Mouse (Mus musculus): Measurements from ENCODE around the gene Lsamp.

Lsamp gene

DNA sequence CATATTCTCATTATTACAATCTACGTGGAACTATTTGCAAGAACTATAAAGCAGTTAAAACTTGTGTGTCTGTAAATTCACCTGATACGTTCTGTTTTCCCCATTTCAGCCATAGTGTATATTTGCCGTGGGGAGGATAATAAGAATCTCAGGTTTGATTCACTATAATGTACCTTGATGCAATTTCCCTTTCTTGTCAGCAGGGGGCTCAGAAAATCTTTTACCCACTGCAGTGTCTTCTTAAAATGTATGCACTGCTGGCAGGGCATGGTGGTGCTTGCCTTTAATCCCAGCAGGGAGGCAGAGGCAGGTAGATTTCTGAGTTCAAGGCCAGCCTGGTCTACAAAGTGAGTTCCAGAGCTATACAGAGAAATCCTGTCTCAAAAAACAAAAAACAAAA lies 287.7 kb downstream of the Lsamp start:
- DNase-seq (ENCODE audit: low read depth, low spot score): no peak

DNA sequence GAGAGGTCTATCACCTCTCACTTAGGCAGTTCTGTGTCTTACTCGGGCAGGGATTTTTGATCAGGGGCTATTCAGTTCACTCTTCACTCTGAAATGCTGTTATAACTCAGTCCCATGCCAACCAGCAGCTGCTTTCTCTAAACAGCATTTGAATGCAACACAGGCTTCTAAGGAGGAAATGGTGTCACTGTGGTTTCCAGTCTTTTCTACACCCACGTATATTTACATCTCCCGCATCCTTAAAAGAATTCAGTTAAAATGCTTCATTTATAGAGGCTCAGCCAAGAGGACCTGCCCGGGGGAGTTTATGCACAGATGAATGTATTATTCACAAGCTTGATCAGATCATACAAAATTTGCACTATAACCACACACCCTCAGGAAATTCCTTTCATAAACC lies 306.0 kb downstream of the Lsamp start:
- no peak for DNase-seq (ENCODE audit: low read depth, low spot score)

DNA sequence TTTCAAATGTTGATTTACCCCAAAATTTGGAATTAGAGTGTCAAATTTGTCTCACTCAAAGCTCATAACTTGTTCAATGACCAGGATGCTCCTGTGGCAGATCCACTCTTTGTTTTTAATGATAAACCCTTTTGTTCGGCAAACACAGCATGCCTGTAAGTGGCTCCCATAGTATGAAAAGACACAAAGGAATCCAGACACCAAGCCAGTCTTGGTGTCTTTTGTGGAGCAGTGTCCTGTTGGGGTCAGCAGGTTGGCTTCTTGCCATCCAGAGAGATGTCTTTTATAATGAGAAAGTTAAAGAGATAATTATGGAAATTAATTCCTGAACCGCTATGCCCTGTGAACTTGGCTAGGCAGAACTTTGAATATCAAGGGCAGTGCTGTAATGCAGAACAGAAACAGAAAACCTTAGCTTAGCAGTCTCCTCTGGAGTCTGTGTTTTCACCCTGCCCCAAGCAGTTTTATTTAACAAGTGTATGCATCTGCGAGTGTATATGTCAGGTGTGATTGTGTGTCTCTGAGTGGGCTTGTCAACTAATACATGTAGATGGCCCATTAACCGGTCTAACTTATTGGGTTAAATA lies 310.2 kb downstream of the Lsamp start:
- no peak for DNase-seq (ENCODE audit: low read depth, low spot score)

DNA sequence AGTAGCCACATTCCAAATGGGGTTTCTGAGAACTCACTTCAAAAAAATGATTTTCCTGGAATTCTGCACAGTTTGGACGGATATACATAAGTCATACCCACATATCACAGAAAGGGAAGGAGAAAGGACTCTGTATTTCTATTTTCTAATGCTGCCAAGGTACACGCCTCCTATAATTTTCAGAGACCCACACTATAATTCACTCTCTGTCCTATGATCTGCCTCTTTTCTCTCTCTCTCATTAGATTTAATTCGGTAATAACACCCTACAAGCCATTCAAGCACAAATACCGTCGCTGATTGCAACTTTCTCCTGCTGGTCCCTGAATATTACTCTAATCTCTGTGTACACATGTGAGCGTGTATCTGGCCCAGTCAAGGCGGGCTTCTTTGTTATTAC lies 311.1 kb downstream of the Lsamp start:
- no peak for DNase-seq (ENCODE audit: low read depth, low spot score)

DNA sequence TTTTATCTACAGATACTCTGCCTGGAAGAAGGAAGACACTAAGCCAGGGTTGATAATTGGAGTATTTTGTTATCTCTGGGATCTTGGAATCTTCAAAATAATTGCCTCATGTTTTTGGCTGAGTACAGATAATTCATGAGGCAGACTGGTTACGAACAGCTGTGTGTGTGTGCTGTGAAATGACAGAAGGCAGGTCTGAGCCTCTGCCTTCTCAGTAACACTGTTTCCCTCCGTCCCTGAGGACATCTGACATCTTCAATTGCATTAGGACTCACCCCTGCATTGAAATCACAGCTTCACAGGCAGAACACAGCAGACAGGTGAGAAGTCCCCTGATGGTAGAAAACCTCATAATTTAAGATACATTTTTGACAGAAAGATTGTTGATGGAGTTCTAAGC lies 323.5 kb downstream of the Lsamp start:
- DNase-seq (ENCODE audit: low read depth, low spot score): no peak

DNA sequence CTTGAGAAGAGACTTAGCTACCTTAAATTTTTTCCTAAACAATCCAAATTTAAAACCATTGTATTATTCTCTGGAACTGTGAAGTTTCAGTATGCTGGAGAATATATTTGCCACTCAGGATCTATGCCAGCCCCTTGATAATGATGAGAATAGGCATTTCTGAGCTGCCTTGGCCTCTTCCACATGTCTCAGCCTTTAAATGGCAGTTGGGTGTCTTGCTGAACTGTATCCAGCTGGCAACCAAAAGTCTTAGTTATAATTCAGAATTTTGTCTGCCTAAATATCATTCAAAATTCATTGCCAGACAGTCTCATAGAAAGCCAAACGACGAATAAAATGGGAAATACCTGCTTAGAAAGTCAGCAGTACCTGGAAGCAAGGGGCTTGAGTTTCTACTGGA lies 332.0 kb downstream of the Lsamp start:
- no peak for DNase-seq (ENCODE audit: low read depth, low spot score)

DNA sequence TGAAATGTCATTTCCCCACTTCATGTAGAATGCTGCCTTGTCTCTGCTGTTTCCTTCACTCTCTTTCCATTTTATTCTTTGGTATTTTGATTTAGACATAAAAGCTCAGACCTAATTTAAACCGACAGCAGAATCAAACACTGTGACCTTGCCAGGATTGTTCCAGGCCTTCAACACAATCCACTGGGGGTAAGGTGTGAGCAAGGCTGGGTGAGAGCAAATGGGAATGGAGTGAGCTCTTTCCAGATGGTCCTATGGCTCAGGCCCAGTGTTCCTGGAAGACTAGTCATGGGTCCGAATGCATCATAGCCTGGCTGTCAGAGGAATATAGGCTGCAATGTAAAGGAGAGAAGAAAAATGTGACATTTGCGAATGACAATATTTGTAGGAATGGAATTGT lies 340.6 kb downstream of the Lsamp start:
- no peak for DNase-seq (ENCODE audit: low read depth, low spot score)

DNA sequence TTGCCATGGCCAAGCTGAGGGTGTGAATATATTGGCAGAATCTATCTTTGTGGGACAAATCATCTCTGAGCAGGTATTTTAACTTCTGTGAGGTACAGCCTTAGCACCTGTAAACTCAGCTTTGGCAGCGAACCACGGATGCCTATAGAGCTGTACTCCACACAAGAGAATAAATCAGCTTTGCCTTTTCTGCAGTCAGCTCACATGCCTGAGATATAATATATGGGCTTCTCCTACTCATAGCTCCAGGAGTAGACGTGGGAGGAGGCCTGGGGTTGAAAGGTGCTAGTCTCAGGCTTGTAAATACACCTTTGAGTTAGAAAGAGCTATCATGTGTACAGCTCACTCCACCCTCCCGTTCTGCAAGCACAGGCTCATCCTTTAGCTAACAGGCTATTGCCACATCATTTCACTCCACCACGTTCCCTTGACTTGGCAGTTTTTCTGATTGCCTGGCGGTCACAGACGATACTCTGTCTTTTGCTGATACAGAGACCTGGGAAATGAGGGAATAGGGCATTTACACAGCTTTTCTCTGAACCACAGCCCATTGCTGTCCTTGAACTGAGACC lies 344.2 kb downstream of the Lsamp start:
- no peak for DNase-seq (ENCODE audit: low read depth, low spot score)

DNA sequence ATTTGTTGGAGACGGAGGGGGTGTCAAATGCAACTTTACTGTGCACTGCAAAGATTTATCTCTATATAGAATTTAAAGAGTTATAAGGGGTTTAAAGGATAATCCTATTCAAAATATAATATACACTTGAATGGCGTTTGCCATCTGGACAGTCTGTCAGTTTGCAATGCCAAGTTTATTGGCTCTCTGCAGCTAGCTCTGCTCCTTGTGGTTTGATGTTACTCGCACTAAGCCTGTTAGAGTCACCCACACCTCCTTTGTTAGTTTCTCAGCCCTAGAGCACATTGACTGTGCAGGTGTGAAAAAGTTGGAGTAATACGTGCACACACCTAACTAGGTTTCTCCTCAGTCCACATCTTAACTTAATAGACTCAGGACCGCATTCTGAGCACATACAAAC lies 385.5 kb downstream of the Lsamp start:
- DNase-seq (ENCODE audit: low read depth, low spot score): no peak

DNA sequence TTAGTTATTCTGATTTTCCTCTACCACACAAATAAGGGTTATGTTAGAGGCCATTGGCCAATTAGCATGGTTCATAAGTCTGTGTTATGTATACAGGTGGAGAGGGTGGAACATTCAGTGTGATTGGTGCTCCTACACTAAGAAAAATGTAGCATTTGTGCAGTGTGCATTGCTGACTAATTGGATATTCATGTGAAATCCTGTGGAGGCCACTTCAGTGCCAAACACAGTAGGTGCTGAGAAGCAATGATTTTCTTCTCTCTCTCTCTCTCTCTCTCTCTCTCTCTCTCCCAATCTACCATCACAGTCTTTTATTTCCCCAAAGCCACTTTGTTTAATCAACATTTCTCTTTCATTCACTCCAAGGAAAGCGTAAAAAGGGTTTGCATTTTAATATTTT lies 387.1 kb downstream of the Lsamp start:
- DNase-seq (ENCODE audit: low read depth, low spot score): no peak

DNA sequence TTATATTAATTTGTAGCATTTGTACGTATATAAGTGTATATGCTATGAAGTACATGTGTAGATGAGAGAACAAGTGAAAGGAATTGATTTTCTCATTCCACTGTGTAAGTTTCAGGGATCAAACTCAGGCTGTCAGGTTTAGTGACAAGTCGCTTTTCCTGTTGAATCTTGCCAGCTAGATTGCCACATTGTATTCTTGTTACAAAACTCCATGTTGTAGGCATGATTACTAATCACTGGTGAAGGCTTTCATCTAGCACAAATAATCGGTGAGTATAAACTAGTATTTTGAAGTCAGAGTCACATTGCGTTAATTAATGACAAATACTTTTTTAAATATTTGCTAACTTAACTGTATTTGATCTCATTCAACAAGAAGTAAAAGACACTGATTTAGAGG lies 391.2 kb downstream of the Lsamp start:
- DNase-seq (ENCODE audit: low read depth, low spot score): no peak

DNA sequence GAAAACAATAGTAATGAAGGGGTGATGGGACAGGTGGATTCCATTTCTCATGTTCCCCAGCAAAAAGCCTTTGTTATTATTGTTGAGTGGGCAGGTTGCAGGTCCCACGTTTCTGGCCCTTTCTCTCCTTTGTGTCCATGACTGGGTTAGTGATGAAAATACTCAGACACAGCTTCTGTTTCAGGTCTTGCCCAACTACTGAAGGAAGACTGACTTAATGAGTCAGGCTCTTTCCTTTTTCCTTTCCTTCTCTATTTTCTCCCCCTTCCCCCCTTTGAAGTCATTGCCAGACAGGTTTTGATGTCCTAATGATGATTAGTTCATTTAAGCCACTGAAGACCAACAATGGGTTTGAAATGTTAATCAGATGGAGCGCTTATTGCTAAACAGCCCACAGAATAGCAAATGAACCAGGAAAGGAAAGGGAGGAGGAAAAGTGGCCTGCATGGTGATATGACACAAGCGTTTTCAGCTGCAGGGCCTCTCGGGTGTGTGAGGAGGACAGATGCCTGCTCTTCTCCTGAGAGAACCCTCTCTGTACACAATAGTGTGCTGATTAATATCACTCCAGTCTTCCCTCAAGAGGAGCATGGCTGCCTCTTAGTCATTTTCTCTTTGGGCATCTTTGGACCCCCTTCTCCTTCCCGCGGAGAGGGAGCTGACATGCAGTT lies 393.1 kb downstream of the Lsamp start:
- DNase-seq (ENCODE audit: low read depth, low spot score): no peak

DNA sequence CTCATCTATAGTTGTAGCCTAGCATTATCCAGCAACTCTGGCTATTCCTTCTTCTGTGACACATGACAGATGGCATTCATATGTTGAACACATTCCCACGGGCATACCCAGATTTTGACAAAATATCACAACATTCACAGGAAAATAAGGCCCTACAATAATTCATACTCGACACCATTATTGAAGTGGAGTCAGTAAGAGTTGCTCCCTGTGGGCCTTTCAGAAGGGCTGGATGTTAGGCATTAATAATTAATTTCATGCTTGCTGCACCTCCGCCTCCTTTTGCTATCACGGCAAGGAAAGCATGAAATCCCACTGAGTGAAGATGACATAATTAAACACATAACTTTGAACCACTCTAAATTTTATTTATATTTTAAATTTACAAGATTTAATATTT lies 407.9 kb downstream of the Lsamp start:
- DNase-seq (ENCODE audit: low read depth, low spot score): no peak

DNA sequence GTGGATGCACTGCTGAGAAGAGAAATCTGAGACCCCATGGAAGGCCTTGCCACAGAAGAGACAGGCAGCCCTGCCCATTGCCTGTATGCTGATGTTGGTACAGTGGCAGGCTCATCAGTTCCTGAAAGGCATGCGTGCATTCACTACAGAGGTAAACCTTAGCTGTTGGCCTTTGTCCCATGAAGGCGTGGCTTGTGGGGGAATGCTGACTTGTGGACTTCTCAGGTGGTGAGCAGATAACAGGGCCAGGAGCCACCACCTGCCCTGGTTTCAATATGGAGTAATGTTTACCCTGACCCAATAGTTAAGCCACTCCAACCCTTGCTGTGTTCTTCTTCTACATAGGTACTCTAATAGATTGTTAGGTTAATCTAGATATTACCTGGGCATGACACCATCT lies 415.4 kb downstream of the Lsamp start:
- no peak for DNase-seq (ENCODE audit: low read depth, low spot score)

DNA sequence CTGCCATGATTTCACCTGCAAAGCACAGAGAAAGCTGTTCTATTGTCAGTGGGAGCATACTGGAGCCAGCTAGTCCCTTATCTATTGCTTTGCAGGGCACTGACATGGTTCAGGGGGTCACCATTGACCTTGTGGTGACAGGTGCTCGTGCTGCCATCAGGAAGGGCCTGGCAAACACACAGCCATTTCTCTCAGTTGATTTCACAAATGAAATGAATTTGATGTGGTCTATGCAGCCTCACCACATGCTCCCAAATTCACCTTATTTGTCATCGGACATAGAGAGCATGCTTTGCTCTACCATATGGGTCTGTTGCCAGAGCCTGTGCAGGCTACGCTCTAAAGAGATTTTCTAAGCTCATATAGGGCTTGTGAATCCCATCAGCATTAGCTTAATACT lies 450.1 kb downstream of the Lsamp start:
- DNase-seq (ENCODE audit: low read depth, low spot score): no peak

DNA sequence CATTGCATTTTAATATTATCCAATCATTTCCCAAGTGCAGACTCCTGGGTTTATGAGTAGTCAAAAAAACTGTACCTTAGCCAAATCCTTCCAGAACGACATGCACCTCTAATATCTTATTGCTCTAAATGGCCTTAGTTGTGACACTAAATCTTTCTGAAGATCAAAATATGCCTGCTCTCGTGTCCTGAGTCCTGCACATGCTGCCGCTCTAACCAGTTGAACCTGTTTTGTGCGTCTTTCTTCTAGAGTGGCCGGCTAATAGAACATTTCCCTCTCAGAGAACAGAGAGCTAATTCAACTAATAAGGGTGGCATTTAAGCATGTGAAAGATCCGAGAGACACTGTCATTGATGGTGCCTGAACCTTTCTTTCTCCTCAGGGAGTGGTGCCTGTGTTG lies 452.3 kb downstream of the Lsamp start:
- no peak for DNase-seq (ENCODE audit: low read depth, low spot score)

DNA sequence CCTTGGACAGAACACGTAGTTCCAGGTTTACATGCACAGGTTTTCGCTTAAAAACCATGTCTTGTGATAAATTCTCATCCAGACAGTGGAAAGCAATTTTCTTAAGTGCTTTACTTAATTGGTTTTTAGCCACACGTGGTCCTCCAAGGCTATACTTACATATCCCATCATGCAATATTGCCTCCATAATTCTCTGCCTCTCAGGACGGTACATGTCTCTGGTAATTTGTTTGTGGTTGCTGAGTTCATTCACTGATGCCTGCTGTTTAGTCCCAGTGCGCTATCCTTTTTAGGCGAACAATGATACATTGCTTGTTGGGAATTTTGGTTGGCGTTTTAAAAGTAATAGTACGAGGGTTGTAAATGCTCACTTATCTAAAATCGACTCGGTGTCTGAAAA lies 453.7 kb downstream of the Lsamp start:
- no peak for DNase-seq (ENCODE audit: low read depth, low spot score)

DNA sequence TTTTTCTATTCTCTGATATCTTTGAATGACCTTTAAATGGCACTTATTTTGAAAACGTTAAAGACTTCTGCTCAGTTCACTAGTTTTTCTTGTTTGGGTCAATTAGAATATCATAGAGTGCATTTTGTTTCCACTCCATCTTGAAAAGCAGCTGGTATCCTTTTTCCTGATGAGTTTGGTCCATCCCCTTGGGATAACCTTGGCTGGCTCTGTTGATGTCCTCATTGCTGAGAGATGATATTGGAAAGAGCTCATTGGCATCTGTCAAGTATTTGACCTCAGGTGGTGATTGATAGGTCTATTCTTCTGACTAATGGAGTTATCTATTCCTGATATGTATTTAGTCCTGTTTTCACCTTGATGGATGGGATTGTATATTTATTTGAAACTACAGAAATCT lies 454.7 kb downstream of the Lsamp start:
- no peak for DNase-seq (ENCODE audit: low read depth, low spot score)

DNA sequence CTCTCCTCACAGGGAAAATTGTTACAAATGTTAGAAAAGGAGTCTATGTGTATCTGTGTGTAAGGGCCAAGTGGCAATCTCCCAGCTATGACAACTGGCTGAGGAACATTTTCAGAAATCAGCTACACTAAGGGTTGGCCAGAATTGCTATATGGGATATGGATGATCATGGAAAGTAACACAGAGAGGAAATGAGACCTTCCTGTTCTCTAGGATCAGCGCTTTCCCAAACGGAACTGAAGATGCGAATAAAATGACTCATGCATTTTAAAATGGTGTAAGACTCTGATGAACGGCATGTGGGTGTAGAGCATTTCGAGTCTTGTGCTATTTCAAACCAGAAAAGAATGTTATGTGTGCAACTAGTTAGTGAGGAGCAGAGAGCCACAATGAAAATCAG lies 462.4 kb downstream of the Lsamp start:
- DNase-seq (ENCODE audit: low read depth, low spot score): no peak

DNA sequence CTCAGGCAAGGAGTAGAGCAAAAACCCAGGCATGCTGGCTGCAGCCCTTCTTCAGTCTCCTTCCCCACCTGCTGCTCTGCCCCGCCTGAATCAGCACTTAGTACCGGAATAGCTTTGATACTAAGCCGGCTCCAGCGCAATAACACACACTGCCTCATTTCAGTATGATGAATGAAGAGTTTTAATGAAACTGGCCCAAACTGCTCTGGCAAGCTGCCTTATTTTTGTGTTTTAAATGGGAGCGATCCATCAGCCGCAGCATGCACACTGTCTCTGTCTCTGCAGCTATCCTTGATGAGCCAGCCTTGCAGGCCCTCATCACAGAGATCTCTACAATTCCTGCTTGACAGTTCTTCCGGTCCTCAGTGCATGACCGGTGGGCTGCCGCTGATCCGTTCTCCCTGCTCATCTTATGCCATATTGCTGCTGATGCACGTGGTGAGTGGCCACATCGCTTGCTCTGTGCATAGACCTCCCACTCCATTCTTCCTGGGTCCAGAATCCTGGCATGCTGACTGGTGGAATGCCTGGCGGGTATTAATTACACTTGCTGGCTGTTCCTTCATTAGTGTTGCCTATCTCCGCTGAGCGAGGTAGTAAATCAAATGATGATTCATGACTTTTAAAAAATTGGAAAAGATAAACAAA lies 479.4 kb downstream of the Lsamp start:
- DNase-seq (ENCODE audit: low read depth, low spot score): no peak

DNA sequence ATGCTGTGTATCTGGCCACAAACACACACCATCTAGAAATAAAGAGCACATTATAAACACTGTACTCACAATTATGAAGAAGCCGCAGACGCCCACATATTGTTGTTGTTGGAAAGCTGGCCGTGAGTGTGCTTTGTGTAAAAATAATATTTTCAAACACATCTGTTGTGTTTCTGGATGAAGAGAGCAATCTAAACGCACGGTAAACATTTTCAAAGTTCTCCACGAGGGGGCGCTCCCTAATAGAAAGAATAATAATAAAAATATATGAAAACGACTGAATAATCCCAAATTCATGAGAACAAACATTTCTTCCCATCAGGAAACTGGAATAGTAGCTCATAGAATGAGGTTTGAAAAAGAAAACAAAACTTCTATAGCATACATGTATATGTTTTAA lies 482.4 kb downstream of the Lsamp start:
- no peak for DNase-seq (ENCODE audit: low read depth, low spot score)

DNA sequence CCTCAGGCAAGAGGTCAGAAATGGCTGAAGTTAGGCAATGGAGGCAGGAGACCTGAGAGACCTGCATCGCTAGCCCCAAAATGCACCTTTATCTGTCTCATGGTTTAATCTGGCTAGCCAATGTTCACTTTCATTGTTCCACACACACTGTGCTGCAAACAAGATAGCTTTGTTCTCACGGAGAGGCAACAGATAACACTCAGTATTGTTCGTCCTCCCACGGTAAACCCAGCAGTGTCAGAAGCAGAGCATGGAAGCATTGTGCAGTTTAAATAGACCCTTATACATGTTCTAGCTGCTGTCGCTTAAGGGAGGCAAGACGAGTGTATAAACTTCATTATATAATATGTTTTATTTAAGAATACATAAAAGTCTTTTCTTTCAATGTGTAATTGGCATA lies 486.8 kb downstream of the Lsamp start:
- no peak for DNase-seq (ENCODE audit: low read depth, low spot score)

DNA sequence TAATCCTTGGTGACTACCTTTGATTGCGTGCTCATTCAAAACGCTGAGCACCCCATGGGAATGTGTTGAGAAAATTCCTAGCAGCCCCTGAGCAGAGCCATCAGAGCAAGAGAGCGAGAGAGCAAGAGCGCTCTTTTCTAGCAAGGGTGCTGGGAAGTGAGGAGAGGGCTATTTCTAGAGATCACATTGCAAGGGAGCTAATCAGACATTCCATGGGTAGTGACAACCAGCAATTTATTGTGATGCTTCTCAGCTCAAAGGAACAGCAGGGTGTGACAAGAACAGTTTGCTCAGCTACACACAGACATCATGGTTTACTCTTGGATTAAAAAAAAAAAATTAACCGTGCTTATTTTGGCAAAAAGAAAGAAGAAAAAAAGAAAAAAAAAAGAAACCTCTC lies 487.8 kb downstream of the Lsamp start:
- no peak for DNase-seq (ENCODE audit: low read depth, low spot score)
